Mouse (Mus musculus) megakaryocyte-erythroid progenitor cell, adult 5 weeks (primary cell): ENCODE measurements around the gene Olfr1066. TPM values are rescaled to one million over a fixed set of nuclear protein-coding genes. Genes with fewer than 3 reads are reported as not detected.

Experiments used
- polyA plus RNA-seq: library from polyadenylated mRNA; stranded (reverse); fragments of >175 nt; gene quantifications from 2 replicates; pipeline ENCODE4 v1.2.3, GENCODE M21; 2012

The Olfr1066 gene
- not detected in 2 replicates for polyA plus RNA-seq

DNA sequence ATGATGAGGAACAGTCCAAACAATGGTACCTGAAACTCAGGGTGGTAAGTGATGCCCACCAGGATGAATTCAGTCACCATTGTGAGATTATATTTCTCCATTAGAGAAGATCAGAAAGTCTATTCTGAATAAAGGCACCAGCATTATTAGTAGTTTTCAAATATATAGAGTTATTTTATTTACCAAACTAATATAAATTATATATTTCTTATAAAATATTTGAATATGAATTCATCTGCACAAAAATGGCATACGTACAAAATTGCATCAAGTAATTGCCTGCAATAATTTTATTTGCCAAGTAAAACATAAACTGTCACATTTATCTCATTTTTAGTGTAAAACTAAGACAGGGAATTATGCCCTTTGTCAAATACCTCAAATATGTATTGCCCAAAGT is at the start of gene Olfr1066:
Olfr1066 (minus strand) TSS at position 101 of the 400 bp plus-strand sequence.

GRCm38 (mm10) chr2:86487286-86487685 is 31.2 kb upstream of the Olfr1066 start, which contains the start of gene Olfr228:
Gene Olfr228 (minus strand): TSS chr2:86487386.

DNA sequence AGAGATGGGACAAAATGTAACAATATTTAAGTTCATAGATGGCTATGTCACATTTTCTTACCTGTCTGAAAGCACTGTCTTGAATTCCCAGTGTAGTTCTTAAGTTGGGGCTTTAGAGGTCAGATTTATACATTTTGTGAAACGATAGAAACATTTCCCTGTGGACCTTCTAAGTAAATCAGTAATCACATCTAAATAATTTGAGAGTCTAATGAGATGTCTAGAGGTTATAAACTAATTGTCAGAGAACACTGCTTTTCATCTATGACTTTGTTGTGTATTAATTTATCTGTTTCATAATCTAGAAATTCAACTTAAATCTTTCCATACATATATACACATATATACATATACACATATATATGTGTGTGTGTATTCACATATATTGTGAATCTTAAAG is 5.6 kb downstream of the Olfr1066 start, which contains the start of gene Olfr1065:
Olfr1065 (minus strand) TSS at position 101 of the 400 bp plus-strand sequence.

GRCm38 (mm10) chr2:86426649-86427048 is 29.4 kb downstream of the Olfr1066 start, which contains the start of gene Olfr1062:
Gene Olfr1062 (minus strand): TSS chr2:86426749.

DNA sequence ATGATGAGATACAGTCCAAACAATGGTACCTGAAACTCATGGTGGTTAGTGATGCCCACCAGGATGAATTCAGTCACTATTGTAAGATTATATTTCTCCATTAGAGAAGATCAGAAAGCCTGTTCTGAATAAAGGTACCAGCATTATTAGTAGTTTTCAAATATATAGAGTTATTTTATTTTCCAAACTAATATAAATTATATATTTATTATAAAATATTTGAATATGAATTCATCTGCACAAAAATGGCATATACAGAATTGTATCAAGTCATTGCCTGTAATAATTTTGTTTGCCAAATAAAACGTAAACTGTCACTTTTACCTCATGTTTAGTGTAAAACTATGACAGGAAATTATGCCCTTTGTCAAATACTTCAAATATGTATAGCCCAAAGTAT is 42.1 kb downstream of the Olfr1066 start, which contains the start of gene Olfr1061:
Olfr1061 (minus strand) TSS at position 101 of the 400 bp plus-strand sequence.

Other genes starting within 250 kb of the Olfr1066 start
- gene Olfr1046, start 237.0 kb downstream of the Olfr1066 start, polyA plus RNA-seq, result not detected in 2 replicates
- gene Olfr1047, start 224.9 kb downstream of the Olfr1066 start, polyA plus RNA-seq, result not detected in 2 replicates
- not detected in 2 replicates for gene Olfr1048, start 216.0 kb downstream of the Olfr1066 start, polyA plus RNA-seq
- not detected in 2 replicates for gene Olfr1049, start 197.9 kb downstream of the Olfr1066 start, polyA plus RNA-seq
- gene Olfr1051, start 177.2 kb downstream of the Olfr1066 start, polyA plus RNA-seq, result not detected in 2 replicates
- gene Olfr1052, start 163.8 kb downstream of the Olfr1066 start, polyA plus RNA-seq, result not detected in 2 replicates
- gene Olfr1053, start 141.0 kb downstream of the Olfr1066 start, polyA plus RNA-seq, result not detected in 2 replicates
- gene Olfr1054, start 120.8 kb downstream of the Olfr1066 start, polyA plus RNA-seq, result not detected in 2 replicates
- not detected in 2 replicates for gene Olfr1055, start 106.0 kb downstream of the Olfr1066 start, polyA plus RNA-seq
- not detected in 2 replicates for gene Olfr1056, start 93.8 kb downstream of the Olfr1066 start, polyA plus RNA-seq
- gene Olfr1057, start 77.9 kb downstream of the Olfr1066 start, polyA plus RNA-seq, result not detected in 2 replicates
- not detected in 2 replicates for gene Olfr1058, start 67.7 kb downstream of the Olfr1066 start, polyA plus RNA-seq
- gene Olfr1061, start 42.2 kb downstream of the Olfr1066 start, polyA plus RNA-seq, result not detected in 2 replicates
- gene Olfr1062, start 29.5 kb downstream of the Olfr1066 start, polyA plus RNA-seq, result not detected in 2 replicates
- gene Olfr1065, start 5.7 kb downstream of the Olfr1066 start, polyA plus RNA-seq, result not detected in 2 replicates
- gene Olfr228, start 31.1 kb upstream of the Olfr1066 start, polyA plus RNA-seq, result not detected in 2 replicates
- gene Olfr1076, start 52.2 kb upstream of the Olfr1066 start, polyA plus RNA-seq, result not detected in 2 replicates
- not detected in 2 replicates for gene Olfr1079, start 86.2 kb upstream of the Olfr1066 start, polyA plus RNA-seq
- not detected in 2 replicates for gene Olfr1080, start 102.0 kb upstream of the Olfr1066 start, polyA plus RNA-seq
- not detected in 2 replicates for gene Olfr1082, start 142.7 kb upstream of the Olfr1066 start, polyA plus RNA-seq
- gene Olfr1084, start 183.5 kb upstream of the Olfr1066 start, polyA plus RNA-seq, result not detected in 2 replicates
- gene Olfr1085, start 205.8 kb upstream of the Olfr1066 start, polyA plus RNA-seq, result not detected in 2 replicates
- not detected in 2 replicates for gene Olfr1086, start 223.8 kb upstream of the Olfr1066 start, polyA plus RNA-seq
- not detected in 2 replicates for gene Olfr1087, start 242.1 kb upstream of the Olfr1066 start, polyA plus RNA-seq